Mouse (Mus musculus) adipocyte (in vitro differentiated cells): ENCODE data around the gene Stx6.
"Not testable (repeated sequence)": the region's sequence is repeated elsewhere in the genome, so short reads cannot be mapped to it uniquely, and the experiment has no call there.

ENCODE experiments used
- DNase-seq: peaks from one replicate; pipeline ENCODE4 v3.0.0-alpha.2; 2016; ENCODE audit warnings: low spot score

The Stx6 gene

DNA sequence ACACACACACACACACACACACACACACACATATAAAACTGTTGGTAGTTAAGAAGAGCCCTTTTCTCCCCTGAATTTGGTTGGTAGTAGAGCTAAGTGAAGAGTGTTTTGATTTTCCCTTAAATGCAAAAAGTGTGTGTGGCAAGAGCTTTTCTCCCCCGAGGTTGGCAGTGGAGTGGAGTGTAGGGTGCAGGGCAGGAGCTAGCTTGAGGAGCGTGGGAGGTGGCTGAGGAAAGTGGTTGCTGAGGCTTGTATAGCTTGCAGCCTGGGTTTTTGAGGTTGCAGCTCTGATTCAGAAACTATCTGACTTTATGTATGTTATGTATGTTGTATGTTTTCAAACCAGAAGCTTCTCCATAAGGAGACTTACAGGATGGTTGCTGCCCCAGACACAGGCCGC, 8.9 kb downstream of the Stx6 start:
- peak; percentile 62 for DNase-seq

DNA sequence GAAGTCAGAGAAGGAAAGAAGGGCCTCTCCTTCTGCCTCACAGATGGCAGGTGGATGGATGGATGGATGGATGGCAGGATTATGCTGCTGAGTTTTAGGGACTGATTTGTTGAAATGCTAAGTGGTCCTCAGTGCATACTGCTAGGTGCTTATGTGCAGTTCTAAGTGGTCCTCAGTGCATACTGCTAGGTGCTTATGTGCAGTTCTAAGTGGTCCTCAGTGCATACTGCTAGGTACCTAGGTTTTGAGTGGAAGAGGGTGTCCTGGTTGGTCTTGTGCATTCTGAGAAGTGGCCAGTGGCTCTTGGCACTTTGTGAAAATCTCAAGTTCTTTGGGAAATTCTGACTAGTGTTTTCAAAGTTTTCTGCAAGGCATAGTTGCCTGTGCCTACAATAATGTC, 11.4 kb downstream of the Stx6 start:
- DNase-seq = no peak

DNA sequence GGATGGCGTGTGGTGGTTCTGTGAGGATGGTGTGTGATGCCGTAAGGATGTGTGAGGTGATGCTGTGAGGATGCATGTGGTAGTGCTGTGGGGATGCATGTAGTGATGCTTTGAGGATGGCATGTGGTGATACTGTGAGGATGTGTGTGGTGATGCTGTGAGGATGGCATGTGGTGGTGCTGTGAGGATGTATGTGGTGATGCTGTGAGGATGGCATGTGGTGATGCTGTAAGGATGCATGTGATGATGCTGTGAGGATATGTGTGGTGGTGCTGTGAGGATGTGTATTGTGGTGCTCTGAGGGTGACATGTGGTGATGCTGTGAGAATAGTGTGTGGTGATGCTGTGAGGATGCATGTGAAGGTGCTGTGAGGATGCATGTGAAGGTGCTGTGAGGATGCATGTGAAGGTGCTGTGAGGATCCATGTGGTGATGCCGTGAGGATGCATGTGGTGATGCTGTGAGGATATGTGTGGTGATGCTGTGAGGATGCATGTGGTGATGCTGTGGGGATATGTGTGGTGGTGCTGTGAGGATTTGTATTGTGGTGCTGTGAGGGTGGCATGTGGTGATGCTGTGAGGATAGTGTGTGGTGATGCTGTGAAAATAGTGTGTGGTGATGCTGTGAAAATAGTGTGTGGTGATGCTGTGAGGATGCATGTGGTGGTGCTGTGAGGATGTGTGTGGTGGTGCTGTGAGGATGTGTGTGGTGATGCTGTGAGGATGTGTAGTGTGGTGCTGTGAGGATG, 14.6 kb downstream of the Stx6 start:
- no peak for DNase-seq

DNA sequence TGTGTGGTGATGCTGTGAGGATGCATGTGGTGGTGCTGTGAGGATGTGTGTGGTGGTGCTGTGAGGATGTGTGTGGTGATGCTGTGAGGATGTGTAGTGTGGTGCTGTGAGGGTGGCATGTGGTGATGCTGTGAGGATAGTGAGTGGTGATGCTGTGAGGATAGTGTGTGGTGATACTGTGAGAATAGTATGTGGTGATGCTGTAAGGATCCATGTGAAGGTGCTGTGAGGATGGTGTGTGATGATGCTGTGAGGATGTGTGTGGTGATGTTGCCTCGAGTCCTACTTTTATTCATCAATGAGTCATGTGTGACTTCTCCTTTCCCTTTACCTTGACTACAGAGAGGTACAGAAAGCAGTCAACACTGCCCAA, 15.1 kb downstream of the Stx6 start:
- DNase-seq = not testable (repeated sequence)

DNA sequence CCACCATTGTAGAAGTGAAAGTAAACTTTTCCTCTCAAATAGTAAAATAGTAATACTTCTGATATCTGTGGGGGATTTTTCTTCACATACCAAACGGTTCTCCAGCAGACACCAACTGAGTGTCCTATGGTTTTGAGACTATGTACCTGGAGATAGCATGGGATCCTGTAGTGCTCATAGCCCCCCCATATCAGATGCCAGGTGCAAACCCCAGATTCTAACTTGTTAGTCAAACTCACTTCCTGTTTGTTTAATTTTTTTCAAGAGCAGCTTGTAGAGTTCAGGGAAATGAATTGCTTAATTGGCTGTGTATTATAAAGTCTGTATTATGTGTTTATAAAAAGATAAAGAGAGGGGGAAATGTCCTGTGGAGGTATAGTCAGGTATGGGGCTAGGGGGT, 15.9 kb downstream of the Stx6 start:
- DNase-seq = no peak

DNA sequence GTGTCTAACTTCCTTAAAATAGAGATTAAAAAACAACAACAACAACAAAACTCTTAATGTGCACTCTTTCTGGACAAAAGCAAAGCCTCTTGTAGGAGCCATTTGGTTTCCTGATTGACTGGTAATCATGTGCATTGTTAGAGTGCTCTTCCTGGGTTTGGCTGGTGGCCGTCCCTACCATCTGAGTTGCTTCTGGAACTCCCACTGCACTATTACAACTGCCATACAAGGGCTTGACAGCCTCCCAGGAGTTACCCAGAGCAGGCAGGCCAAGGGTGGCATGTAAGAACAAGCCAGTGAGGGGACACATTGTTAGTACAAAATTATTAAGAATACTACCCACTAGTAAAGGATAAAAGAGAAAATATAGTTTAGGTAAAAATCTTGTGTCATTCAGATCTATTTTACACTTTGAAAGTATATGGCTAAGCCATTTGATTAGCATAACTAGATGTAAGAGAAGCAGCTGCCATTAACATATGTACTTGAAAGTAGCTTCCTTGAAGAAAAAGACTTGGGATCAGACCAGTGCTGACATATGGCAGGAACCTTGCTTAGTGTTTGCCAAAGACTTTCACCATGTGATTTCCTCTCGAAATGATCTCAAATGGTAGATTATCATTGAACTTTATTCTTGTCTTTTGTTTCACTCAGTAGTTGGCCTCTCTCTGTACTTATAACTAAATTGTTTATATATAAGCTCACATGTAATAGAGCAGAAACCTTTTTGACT, 19.8 kb downstream of the Stx6 start:
- DNase-seq = no peak

DNA sequence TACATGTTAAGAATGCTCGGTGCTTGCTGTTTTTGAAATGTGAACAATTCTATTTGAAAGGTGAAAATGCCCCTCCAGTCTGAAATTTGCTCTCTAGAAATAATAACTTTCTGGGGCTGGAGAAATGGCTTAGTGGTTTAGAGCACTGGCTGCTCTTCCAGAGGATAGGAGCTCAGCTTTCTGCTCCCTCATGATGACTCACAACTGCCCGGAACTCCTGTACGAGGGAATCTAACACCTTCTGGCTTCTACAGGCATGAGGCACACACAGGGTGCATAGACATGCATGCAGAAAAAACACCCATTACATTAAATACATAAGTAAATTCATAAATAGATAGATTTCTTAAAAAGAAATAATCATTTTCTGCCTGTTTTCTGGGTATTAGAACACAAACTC, 25.7 kb downstream of the Stx6 start:
- DNase-seq = no peak

DNA sequence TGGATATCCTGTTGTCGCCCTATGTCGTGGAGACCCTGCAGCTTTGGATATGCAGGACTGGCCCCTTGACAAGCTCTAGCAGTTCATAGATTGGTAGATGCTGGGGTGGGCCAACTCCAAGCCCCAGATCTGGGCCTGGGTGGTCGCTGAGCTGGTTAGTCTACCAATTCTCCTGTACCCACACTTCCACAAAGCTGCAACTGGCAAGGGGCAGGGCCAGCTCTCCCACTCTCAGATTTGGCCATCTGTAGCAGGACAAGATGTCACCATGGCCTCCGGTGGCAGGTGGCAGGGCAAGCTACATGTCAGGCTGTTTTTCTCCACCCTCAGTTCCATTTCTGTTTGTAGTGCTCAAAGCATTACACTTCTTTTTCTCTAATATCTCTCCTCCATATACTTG, 30.1 kb downstream of the Stx6 start:
- no peak for DNase-seq

DNA sequence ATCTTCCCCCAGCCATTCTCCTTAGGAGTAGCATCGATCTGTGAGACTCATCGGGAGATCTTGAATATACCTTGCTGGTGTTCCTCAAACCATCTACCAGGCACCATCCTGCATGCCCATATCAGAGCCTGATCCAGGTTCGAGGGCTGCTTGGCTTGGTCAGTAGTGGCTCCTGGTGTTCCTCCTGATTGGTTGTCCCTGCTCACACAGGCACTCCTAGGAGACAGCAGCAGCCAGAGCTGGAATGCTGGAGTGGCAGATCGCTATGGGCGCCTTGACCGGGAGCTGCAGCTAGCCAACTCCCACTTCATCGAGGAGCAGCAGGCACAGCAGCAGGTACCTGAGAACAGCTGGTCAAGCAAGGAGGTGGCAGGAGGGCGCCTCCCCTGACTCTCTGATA, 32.7 kb downstream of the Stx6 start:
- no peak for DNase-seq

DNA sequence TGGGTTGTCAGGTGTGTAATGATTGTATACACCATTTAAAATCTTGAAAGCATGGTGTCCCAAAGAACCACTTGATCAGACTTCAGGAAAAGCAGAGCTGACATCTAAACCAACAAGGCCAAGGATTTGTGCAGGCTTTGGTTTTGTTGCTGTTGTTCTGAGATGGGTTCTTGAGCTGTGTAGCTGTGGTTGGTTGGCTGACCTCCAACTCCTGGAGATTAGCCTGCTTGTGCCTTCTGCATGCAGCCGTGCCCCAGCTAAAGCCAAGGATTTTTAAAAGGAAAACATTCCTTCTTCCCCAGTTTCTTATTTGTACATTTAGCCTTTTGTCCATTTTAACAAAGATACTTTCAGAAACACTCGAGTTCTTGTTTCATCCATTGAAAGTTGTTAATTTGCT, 33.2 kb downstream of the Stx6 start:
- peak; percentile 83 for DNase-seq

DNA sequence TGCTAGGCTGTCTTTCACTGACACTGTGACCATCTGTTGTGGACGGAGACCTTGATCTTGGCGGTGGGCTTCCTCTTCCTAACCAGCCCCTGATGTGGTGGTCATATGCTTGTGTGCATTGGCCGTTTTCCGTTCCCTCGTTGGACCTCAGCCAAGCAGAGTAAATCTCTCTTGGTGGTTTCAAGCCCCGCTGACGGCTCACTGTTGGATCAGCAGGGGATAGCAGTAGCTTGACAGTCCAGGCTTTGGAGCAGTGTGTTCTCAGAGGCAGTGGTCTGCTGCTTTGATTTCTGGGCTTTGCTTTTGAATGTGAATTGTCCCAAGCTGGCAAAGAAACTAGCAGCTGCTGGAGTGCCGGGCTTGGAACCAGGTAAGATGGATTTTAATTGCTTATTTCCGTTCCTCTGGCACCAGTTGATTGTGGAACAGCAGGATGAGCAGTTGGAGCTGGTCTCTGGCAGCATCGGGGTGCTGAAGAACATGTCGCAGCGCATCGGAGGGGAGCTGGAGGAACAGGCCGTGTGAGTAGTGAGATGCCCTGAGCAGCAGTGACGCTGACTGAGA, 34.4 kb downstream of the Stx6 start:
- DNase-seq = no peak

DNA sequence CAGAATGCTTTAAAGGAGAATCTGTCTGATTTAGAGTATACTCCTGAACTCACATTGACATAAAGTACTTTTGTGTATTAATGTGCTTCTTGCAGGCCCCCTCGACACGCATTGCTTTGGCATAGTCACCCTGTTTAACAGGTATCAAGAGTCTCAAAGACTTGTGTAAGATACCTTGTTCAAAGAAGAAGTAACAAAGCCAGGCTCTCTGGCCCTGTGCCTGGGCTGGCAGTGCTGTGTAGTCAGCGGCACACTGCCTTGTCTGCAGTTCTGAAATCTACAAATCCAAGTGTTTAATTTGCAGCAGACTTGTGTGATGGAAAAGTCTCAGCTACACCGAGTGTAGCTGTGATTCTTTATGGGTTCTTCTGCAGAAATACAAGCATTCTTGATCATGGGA, 38.2 kb downstream of the Stx6 start:
- DNase-seq = no peak

DNA sequence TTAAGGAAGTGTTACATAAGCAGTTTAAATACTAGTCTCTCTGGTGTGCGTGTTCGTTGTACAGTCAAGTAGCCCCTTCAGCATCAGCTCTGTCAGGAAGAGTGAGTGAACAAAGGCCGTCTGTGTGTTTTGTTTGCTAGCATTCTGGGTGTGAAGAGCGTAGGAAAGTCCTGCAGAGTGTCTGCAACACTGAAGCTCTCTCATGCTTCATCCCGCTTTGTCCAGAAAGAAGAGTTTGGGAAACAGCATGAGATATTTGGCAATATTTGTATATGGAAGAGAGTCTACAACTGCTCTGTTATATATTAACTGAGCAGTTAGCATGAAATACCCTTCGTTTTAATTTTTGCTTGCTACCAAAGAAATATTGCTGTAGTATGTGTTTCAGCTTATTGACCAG, 41.0 kb downstream of the Stx6 start:
- DNase-seq = no peak

DNA sequence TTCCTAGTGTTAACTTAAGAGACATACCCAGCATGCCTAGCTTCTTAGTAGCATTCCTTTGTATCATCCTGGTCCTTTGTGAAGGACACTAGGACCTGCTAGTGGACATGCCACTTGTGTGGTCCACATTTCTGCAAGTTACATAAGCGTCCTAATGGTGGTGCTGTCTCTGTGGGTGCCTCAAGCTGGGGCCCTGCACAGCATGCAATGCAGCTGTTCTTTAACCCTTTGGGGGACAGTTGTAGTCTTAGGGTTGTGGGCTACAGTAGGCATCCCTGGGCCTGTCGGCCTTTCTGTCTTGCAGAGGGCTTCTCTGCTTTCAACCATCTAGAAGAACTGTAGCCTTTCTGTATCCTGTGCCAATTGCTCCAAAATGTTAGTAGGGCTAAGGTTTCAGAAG, 42.5 kb downstream of the Stx6 start:
- DNase-seq = no peak

DNA sequence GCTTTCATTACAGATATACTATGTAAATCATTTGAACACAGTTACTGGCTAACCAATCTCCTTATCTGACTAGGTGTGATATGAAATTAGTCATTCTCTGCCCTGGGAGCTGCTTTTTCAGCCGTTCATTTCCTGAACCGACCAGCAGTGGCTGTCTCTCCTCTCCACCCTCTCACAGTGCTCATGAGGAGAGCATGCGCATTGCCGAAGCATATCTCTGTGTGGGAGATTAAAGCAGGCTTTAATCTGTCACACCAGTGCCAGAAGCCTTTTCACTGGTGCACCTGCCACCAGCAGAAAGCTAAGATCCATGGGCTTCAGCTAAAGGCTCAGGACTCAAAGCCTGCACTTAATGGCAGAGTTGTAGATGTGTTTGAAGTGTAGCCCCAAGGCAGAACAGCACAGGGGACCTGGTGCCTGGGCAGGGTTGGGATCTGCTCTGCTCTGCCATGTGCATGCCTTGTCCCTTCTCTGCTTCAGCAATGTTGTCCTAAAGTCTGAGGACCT, 42.9 kb downstream of the Stx6 start:
- DNase-seq = no peak

DNA sequence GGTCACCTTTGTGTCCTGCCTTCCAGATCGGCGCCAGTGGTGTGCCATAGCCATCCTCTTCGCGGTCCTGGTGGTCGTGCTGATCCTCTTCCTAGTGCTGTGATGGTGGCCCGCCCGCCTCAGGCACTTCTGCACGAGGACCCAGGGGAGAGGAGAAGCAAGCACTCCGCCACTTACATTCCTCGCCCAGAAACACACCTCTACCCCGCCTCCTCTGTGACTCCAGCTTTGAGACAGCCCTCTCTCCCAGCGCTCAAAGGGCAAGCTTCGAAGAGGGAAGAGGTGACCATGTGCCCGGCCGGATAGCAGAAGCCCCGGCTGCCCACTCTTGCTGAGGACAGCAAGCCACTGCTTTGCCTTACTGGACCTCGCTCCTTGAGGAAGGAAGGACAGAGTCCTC, 43.4 kb downstream of the Stx6 start:
- no peak for DNase-seq

DNA sequence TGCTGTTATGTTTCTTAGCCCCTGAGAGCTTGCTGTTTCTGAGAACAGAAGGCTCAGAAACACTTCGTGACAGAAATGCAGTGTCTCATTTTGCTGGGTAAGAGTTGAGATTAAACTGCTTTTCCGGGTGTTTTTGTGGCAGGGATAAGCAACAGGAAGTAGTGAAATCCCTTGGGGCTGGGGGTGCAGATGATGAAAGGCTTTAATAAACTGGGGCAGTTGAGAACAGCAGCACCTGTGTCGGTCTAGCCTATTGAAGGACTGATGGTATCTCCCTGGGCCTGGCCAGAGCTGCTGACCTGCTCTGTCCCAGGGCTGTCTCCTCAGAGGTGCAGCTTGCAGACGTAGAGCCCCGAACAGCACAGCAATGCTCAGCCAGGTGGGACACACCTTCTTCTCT, 44.0 kb downstream of the Stx6 start:
- DNase-seq = no peak

DNA sequence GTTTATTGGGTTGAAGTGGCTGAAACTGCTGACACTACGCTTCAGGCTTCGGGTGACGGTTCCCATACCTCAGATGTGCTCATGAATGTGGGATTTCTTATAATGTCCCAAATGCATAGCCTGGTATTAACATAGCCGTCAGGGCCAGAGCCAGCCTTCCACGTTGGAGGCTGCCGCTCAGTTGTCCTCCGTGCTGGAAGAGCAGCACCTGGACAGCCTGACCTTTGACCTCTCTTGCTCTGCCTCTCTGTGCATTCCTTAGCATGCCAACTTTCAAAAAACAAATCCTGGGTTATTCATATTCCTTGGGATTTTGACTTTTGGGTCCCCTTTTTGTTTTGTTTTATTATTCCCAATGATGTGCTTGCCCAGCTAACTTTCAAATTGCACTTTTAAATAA, 44.6 kb downstream of the Stx6 start:
- no peak for DNase-seq

DNA sequence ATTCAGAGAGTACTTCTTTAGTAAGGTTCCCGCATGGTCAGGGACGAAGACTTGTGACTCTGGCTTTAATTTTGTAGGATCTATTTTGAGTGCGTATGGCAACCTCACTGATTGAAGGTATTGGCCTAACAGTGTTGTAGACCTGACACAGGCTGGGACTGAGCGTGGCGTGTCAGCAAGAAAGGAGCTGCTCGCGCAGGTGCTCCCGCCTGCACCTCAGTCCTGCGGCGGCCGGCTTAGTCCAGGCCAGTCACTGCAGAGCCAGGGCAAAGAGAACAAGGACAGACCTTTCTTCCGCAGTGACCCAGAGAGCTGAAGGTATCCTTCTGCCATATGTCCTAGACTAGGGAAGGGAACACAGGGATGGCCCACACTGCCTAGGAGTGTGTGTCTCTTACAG, 45.4 kb downstream of the Stx6 start:
- DNase-seq = no peak

DNA sequence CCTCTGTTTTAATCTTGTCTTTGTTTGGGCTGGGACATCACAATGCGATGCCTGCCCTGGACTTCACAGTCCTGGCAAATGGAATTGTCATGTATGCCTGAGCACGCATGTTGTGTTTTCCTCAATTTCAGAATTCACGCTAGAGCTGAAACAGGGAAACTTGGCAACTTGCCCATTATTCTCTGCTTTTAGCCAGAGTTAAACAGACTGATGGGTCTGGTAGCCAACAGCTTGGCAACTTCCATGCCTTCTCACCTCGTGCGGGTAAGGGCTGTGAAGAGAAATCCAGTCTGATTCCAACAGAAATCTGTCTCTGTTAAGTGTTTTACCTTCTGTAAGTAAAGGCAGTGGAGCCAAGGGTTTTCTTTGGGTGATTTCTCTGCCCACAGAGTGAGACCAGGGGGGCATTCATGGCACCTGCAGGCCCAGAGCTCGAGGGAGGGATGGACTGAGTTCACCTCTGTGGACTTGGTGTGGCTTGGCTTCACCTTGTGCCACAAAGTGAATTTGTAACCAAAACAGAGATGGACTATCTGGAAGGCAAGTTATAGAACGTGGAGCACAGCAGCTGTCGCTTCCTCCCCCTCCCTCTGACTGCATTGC, 46.1 kb downstream of the Stx6 start:
- DNase-seq = peak; percentile 62

DNA sequence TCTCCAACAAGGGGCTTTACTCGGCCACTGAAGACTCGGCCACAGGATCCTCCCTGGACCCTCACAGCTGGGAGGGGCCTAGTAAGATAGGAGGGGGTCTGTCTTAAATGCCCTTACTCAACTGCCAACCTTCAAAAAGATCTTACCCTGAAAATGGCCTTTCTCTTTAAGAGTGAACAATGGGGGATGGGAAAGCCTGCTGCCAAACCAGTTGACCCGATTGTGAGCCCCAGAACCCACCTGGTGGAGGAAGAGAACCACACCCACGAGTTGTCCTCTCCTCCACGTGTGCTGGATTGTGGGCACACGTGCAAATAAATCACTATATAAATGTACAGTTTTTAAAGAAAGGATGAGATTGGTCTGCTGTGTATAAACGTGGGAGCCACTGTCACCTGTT, 46.8 kb downstream of the Stx6 start:
- no peak for DNase-seq

DNA sequence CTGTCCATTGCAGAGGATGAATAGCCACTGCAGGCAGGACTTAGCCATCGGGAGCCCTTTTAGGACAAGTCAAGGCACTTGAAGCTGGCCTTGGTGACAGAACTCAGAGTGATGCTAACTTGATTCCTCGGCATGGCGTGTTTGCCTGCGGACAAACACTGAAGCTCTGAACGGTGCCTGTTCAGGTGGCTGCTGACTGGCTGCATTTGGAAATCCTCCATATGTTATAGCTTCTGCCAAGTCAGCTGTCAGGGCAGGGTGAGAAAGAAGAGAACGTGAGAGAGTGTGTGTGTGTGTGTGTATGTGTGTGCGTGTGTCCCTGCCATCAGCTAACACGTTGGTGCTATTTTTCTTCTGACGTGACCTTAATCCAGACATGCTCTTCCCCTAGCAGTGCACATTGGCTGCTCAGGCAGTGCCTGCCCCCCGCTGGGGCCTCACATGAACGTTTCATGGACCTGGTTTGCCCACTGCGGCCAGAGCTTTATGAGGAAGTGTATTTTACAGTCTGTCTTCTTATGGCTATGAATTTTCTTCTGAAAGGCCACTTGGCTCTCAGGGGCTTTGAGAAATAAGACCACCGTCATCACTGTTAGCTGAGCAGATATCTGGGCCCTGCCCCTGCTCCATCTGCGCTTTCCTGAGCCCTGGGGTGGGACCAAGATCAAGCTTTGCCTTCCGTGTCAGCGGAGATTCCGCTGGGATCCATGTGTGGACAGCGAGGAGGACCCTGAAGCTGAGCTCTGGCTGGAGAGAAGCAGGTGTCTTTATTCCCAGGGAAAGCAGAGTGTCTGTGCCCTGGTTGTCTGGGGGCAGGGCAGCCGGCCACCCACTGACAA, 47.5 kb downstream of the Stx6 start:
- no peak for DNase-seq
